19 mouse cellular contexts compared by ENCODE assay signal in genomic region chr14:79256656-79257055, GRCm38 (mm10). TPM values are rescaled to one million over a fixed set of nuclear protein-coding genes. Genes with fewer than 3 reads are reported as not detected.
A peak's percentile ranks its signal among the peaks of the same experiment; 100 is the strongest.
DNase-seq lines count a peak whose midpoint lies in the region.
"Had no signal": no experiment of that assay in that cellular context is flagged by ENCODE, and none has a peak within 500 bp of the region (broad histone marks: within the 10 kb centered on the region; RNA-seq: fewer than 3 reads in every experiment).

No protein-coding gene starts in this region.

- DNase-seq in adrenal gland, adult 8-10 months: peak; percentile 42
- no peak for DNase-seq in adrenal gland, postnatal 25 days
- DNase-seq in ovary, adult 18-20 months (ENCODE audit: low spot score): peak; percentile 54
- no peak for DNase-seq in ovary, postnatal 10 days (ENCODE audit: low spot score)
- peak; percentile 60 for DNase-seq in adipocyte (ENCODE audit: low spot score)
- DNase-seq in adrenal gland, postnatal 36 days: peak; percentile 46 to 56
- DNase-seq in spleen, postnatal 14 days (ENCODE audit: low spot score in 2 of 2): no peak
- DNase-seq: cerebellum, adult 18-20 months; cerebellum, adult 9-10 months; cerebellum, postnatal 14 days; gastrocnemius, postnatal 10 days; gastrocnemius, postnatal 36 days; heart, postnatal 10 days; heart, postnatal 36 days; kidney, adult 11 months had no signal

RNA-seq across cellular contexts. Expression of gene Zfp957, which starts 9.5 kb away (rescaled TPM):
- under 1 TPM in 1 of 4 experiments, not detected in 3; 0.12 TPM for total RNA-seq in adrenal gland, adult 8-10 months (2022)
- total RNA-seq in adrenal gland, postnatal 25 days (2021): not detected in 2 replicates
- not detected for total RNA-seq in adrenal gland, postnatal 36 days (2021)
- total RNA-seq: gastrocnemius, adult 18-20 months; gastrocnemius, postnatal 10 days; gastrocnemius, postnatal 36 days; granulocyte monocyte progenitor cell, adult 5-6 weeks; heart, adult 8-10 months; heart, postnatal 10 days; heart, postnatal 36 days; MEL had no signal

RNA-seq across cellular contexts. Expression of gene Rgcc, which starts 44.8 kb away (rescaled TPM):
- 100 to 1,000 TPM in 3 of 4 experiments, 10 to 100 TPM in 1; 88.1 to 240 (median 162) TPM for total RNA-seq in adrenal gland, adult 8-10 months (2022)
- 92.6 and 100 TPM in 2 replicates for total RNA-seq in adrenal gland, postnatal 25 days (2021)
- 100 to 1,000 TPM; 122 to 238 TPM for total RNA-seq in adrenal gland, postnatal 36 days (2021)

Comparison
In these comparisons a context has a peak if more than half of its experiments do, and no peak if none do; other contexts are left out.
1. DNase-seq: peak in adrenal gland, adult 8-10 months (single experiment), ovary, adult 18-20 months (single experiment), adipocyte (single experiment) and adrenal gland, postnatal 36 days (2 of 2); none in adrenal gland, postnatal 25 days (single experiment), ovary, postnatal 10 days (single experiment) and spleen, postnatal 14 days (0 of 2).